Mouse (Mus musculus): Measurements from ENCODE around the gene Ddx50. TPM values are rescaled to one million over a fixed set of nuclear protein-coding genes. Genes with fewer than 3 reads are reported as not detected.

The Ddx50 gene
- total and polyA plus RNA-seq, 2 experiments from 2014 or later: 40.8 to 77.0 TPM

DNA sequence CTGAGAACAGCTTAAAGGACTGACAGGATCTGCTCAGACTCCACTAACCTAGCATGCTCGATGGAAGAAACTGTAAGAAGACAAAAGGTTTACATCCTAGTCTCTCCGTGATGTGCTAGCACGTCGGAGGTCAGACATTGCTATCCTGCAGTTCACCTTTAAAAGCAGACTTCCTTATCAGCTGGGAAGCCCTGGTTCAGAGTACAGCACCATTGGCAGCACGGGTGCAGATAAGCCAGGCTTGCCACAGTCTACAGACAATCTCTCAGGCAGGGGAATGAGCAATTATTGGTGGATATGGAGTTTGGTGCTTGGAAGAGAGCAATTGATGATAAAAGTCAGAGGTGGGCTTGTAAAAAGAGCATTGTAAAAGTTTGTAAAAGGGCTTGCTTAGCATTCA, 17.0 kb upstream of the Ddx50 start:
- no peak overlapping the region for H3K27ac ChIP-seq (ENCODE audit: low read depth, low read length)

DNA sequence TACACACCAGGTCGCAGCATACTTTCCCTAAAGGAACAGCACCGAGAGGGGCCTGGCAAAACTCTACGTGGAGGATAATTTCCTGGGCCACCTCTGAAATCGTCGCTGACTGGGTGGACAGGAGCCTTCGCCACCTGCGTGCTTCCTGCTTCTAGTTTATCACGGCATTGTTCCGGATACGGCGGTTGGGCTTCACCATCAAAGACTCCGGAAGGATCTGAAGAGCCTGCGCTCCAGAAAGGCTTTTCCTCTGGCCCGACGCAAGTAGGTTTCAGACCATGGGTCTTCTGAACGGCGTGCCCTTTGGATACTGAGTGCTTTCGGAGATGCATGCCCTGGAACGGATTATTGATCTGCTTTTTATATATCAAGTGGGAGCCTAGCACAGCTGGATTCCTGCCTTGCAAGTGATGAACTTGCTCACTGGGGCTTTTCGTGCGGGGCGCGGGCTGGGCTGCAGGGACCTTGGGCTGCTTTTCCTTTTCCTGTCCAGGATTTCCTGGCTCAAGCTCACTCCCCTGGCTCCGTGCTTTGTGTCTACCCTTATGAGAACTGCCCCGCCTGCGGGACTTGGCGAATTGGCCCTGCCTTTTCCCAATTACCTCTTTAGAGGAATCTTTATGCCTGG, 14.1 kb upstream of the Ddx50 start:
- Histone ChIP-seq H3K36me3 (ENCODE audit: insufficient read depth, low read length) (peaks cover 3% of the 10 kb centered on the region; the same call in 1 of the 2 replicates), H3K9me3 (ENCODE audit: low read length) (no peaks in the 10 kb centered on the region), H3K27ac (ENCODE audit: low read depth, low read length) (no peak overlapping the region), H3K4me2 (ENCODE audit: low read depth, low read length, poor library complexity, severe bottlenecking) (0 out of 2 replicates have a peak overlapping the region, but pooled peaks have one; percentile 6), H3K9ac (replicated peaks; ENCODE audit: low read length, poor library complexity, severe bottlenecking) (no peak overlapping the region), H3K27me3 (ENCODE audit: insufficient read depth, low read length) (no peaks in the 10 kb centered on the region; the same call in 1 of the 2 replicates), H3K4me1 (ENCODE audit: insufficient read depth, low read length) (no peaks in the 10 kb centered on the region), H3K4me3 (ENCODE audit: low read depth, low read length) (no peak overlapping the region)
- 64% methylated on average over 27 of the region's 27 CpGs for WGBS
- TF ChIP-seq CTCF (IDR thresholded peaks at IDR 0.05): no peak
- DNase-seq (ENCODE audit: low spot score) (no peak), ATAC-seq (ENCODE audit: low FRiP score) (no peak)

More for the DNA sequence above, 17.0 kb upstream of the Ddx50 start:
- Histone ChIP-seq H3K9me3 (ENCODE audit: low read length) (no peaks in the 10 kb centered on the region), H3K36me3 (ENCODE audit: insufficient read depth, low read length) (peaks cover 3% of the 10 kb centered on the region; the same call in 1 of the 2 replicates), H3K4me3 (ENCODE audit: low read depth, low read length) (no peak overlapping the region), H3K27me3 (ENCODE audit: insufficient read depth, low read length) (no peaks in the 10 kb centered on the region; the same call in 1 of the 2 replicates), H3K4me2 (ENCODE audit: low read depth, low read length, poor library complexity, severe bottlenecking) (no peak overlapping the region), H3K4me1 (ENCODE audit: insufficient read depth, low read length) (no peaks in the 10 kb centered on the region), H3K9ac (replicated peaks; ENCODE audit: low read length, poor library complexity, severe bottlenecking) (no peak overlapping the region)
- 82% methylated on average over 5 of the region's 5 CpGs for WGBS
- no peak for ATAC-seq (ENCODE audit: low FRiP score)
- DNase-seq (ENCODE audit: low spot score): no peak
- TF ChIP-seq CTCF (IDR thresholded peaks at IDR 0.05): no peak

DNA sequence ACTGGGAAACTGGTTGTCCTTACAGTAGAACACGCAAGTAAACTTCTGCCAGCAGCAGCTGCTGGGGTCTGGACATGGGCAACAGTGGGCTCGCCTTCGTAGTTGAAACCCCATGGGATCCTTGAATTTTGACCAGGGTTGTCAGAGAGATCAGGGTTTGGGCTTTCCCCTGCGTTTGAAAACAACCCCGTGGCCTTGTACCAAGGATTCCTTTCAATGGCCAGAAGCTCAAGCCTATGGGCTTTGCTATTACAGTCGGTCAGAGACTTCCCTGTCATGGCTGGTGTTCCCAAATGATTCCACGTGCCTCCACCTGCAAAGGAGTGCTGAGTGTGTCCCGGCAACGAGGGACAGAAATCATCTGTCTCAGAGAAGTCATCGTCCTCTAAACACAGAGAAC, 13.2 kb upstream of the Ddx50 start:
- 89% methylated on average over 10 of the region's 10 CpGs for WGBS

DNA sequence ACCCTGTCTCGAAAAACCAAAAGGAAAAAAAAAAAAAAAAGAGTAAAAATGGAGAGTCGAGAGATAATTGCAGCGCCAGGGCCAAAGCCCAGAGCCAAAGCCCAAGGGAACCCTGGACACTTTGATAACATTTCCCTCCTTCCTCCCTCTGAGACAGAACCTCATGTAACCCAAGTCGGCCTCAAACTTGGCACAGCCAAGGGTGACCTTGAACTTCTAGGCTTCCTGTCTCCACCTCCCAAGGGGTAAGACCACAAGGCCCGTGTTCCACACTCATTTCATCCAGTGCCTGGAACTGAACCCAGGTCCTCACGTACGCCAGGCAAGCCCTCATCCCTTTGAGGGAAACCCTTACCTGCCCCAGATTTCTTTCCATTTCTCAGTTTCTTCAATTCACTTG, 5.7 kb upstream of the Ddx50 start:
- Histone ChIP-seq H3K4me1 (ENCODE audit: insufficient read depth, low read length) (no peaks in the 10 kb centered on the region), H3K27me3 (ENCODE audit: insufficient read depth, low read length) (no peaks in the 10 kb centered on the region), H3K27ac (ENCODE audit: low read depth, low read length) (no peak overlapping the region), H3K4me3 (ENCODE audit: low read depth, low read length) (no peak overlapping the region), H3K9ac (replicated peaks; ENCODE audit: low read length, poor library complexity, severe bottlenecking) (no peak overlapping the region), H3K4me2 (ENCODE audit: low read depth, low read length, poor library complexity, severe bottlenecking) (no peak overlapping the region), H3K36me3 (ENCODE audit: insufficient read depth, low read length) (no peaks in the 10 kb centered on the region), H3K9me3 (ENCODE audit: low read length) (no peaks in the 10 kb centered on the region)
- WGBS: 79% methylated on average over 7 of the region's 7 CpGs
- TF ChIP-seq CTCF (IDR thresholded peaks at IDR 0.05): no peak
- no peak for ATAC-seq (ENCODE audit: low FRiP score)
- no peak for DNase-seq (ENCODE audit: low spot score)

More for the DNA sequence above, 13.2 kb upstream of the Ddx50 start:
- Histone ChIP-seq H3K27me3 (ENCODE audit: insufficient read depth, low read length) (no peaks in the 10 kb centered on the region; the same call in 1 of the 2 replicates), H3K4me1 (ENCODE audit: insufficient read depth, low read length) (no peaks in the 10 kb centered on the region), H3K9ac (replicated peaks; ENCODE audit: low read length, poor library complexity, severe bottlenecking) (no peak overlapping the region), H3K36me3 (ENCODE audit: insufficient read depth, low read length) (peaks cover 3% of the 10 kb centered on the region; the same call in 1 of the 2 replicates), H3K4me2 (ENCODE audit: low read depth, low read length, poor library complexity, severe bottlenecking) (no peak overlapping the region), H3K4me3 (ENCODE audit: low read depth, low read length) (no peak overlapping the region), H3K9me3 (ENCODE audit: low read length) (no peaks in the 10 kb centered on the region), H3K27ac (ENCODE audit: low read depth, low read length) (no peak overlapping the region)
- no peak for ATAC-seq (ENCODE audit: low FRiP score)
- no peak for TF ChIP-seq CTCF (IDR thresholded peaks at IDR 0.05)
- DNase-seq (ENCODE audit: low spot score): no peak

DNA sequence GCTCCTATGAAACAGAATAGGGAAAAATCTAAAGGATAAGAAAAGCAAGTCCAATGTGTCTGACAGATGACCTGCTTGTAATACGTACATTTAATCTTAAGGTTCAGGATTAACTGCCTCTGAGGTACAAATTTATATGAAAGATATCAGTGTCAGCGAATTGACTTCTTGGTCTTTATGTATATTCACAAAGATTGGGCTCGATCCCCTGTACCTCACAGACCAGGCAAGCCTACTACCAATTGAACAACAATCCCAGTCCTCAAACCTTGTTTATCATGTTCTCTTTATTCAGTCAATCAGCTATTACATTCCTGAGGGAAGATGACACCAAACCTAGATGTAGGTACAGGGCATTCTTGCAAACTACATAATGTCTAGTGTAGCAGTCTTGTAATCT, 943 bp upstream of the Ddx50 start:
- peak overlapping the region; percentile 96 for H3K27ac ChIP-seq (ENCODE audit: low read depth, low read length)
- H3K4me2 ChIP-seq (ENCODE audit: low read depth, low read length, poor library complexity, severe bottlenecking): peak overlapping the region; percentile 51
- 10% methylated on average over 3 of the region's 3 CpGs for WGBS
- H3K4me3 ChIP-seq (ENCODE audit: low read depth, low read length): peak overlapping the region; percentile 96
- ATAC-seq (ENCODE audit: low FRiP score) (no peak), DNase-seq (ENCODE audit: low spot score) (no peak)
- TF ChIP-seq CTCF (IDR thresholded peaks at IDR 0.05): no peak
- H3K9me3 ChIP-seq (ENCODE audit: low read length): no peaks in the 10 kb centered on the region
- H3K9ac ChIP-seq (replicated peaks; ENCODE audit: low read length, poor library complexity, severe bottlenecking): peak overlapping the region; percentile 59
- H3K36me3 ChIP-seq (ENCODE audit: insufficient read depth, low read length): no peaks in the 10 kb centered on the region
- H3K27me3 ChIP-seq (ENCODE audit: insufficient read depth, low read length): no peaks in the 10 kb centered on the region
- peaks cover 2% of the 10 kb centered on the region; the same call in 1 of the 2 replicates for H3K4me1 ChIP-seq (ENCODE audit: insufficient read depth, low read length)

DNA sequence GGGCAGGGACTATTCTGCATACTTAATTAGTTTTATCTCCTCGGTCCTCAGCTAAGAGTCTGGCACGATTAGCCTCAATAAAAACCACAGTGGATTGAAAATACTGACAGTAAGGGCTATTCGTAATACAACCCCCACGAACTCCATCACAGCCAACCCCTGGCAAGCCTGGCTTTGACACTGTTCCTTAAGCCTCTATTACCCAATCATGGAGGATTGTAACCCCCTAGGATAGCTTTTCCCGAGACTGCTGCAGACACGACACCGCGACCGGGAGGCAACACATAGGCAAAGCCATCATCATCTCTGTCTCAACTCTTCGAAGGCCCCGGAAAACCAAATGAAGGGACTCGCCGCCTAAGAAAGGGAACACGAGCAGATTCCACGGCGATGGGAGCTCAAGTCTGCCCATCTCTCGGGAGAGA, 648 bp downstream of the Ddx50 start:
- no peak for TF ChIP-seq CTCF (IDR thresholded peaks at IDR 0.05)
- Histone ChIP-seq H3K9ac (replicated peaks; ENCODE audit: low read length, poor library complexity, severe bottlenecking) (peak overlapping the region; percentile 91), H3K9me3 (ENCODE audit: low read length) (no peaks in the 10 kb centered on the region), H3K36me3 (ENCODE audit: insufficient read depth, low read length) (peaks cover 9% of the 10 kb centered on the region; the same call in 1 of the 2 replicates), H3K4me3 (ENCODE audit: low read depth, low read length) (peak overlapping the region; percentile 96), H3K4me2 (ENCODE audit: low read depth, low read length, poor library complexity, severe bottlenecking) (peak overlapping the region; percentile 57), H3K27ac (ENCODE audit: low read depth, low read length) (peak overlapping the region; percentile 96), H3K27me3 (ENCODE audit: insufficient read depth, low read length) (no peaks in the 10 kb centered on the region), H3K4me1 (ENCODE audit: insufficient read depth, low read length) (peaks cover 2% of the 10 kb centered on the region; the same call in 1 of the 2 replicates)
- WGBS: 0% methylated on average over 17 of the region's 17 CpGs
- ATAC-seq (ENCODE audit: low FRiP score) (no peak), DNase-seq (ENCODE audit: low spot score) (peak; percentile 44)

Measured in midbrain, postnatal 0 days (tissue).